Mouse (Mus musculus) intestine, embryonic 15.5 days (tissue): Measurements from ENCODE around the gene Rab1a. TPM values are rescaled to one million over a fixed set of nuclear protein-coding genes. Genes with fewer than 3 reads are reported as not detected.

ENCODE experiments used
- ATAC-seq: fragments of 200-750 bp; cut with Nextera tagmentation; 2 replicates; pipeline ENCODE4 v1.8.0; 2017; ENCODE audit warnings: moderate TSS enrichment, moderate library complexity
- H3K27ac ChIP-seq: fragments of 300-500 bp; sonication (generic); 2 replicates; pipeline ENCODE4 v1.5.1; 2015; ENCODE audit warnings: mild to moderate bottlenecking, inconsistent platforms
- H3K27me3 ChIP-seq: fragments of 300-500 bp; sonication (generic); replicated peaks from 2 replicates; pipeline ENCODE4 v1.6.1; 2015; ENCODE audit warnings: inconsistent platforms
- H3K36me3 ChIP-seq: fragments of 300-500 bp; sonication (generic); 2 replicates; pipeline ENCODE4 v1.6.1; 2015; ENCODE audit warnings: inconsistent platforms
- H3K4me1 ChIP-seq: fragments of 300-500 bp; sonication (generic); replicated peaks from 2 replicates; pipeline ENCODE4 v1.6.1; 2015; ENCODE audit warnings: inconsistent platforms
- H3K4me2 ChIP-seq: fragments of 300-500 bp; sonication (generic); replicated peaks from 2 replicates; pipeline ENCODE4 v1.6.1; 2015; ENCODE audit warnings: mild to moderate bottlenecking, inconsistent platforms
- H3K4me3 ChIP-seq: fragments of 300-500 bp; sonication (generic); replicated peaks from 2 replicates; pipeline ENCODE4 v1.5.1; 2015; ENCODE audit warnings: inconsistent platforms
- H3K9ac ChIP-seq: fragments of 300-500 bp; sonication (generic); 2 replicates; pipeline ENCODE4 v1.6.1; 2015; ENCODE audit warnings: inconsistent platforms
- H3K9me3 ChIP-seq: fragments of 300-500 bp; sonication (generic); 2 replicates; pipeline ENCODE4 v1.6.1; 2016; ENCODE audit warnings: inconsistent platforms
- WGBS: fragments of 180-500 bp; shearing (Covaris S2); methylation state at CpG from one replicate; pipeline ENCODE4 v1.1.7; 2015; 5-methylcytosine and 5-hydroxymethylcytosine counted together
- polyA plus RNA-seq: library from polyadenylated mRNA; unstranded; fragments of >200 nt; fragmentation: Nextera tagmentation; extraction: Ambion mirVana; gene quantifications from 2 replicates; pipeline ENCODE4 v1.2.1, GENCODE M21; 2015

Rab1a gene
- polyA plus RNA-seq, 1 experiment from 2014 or later = 363 TPM

GRCm38 (mm10) chr11:20253088-20253487 lies 51.9 kb downstream of the Rab1a start:
- H3K4me1 ChIP-seq = peaks cover 6% of the 10 kb centered on the region; the same call in 1 of the 2 replicates
- H3K27me3 ChIP-seq = no peaks in the 10 kb centered on the region
- ATAC-seq = no peak
- WGBS = 75% methylated on average over 2 of the region's 2 CpGs
- H3K4me2 ChIP-seq = no peak overlapping the region
- no peaks in the 10 kb centered on the region for H3K9me3 ChIP-seq
- no peak overlapping the region for H3K27ac ChIP-seq
- no peak overlapping the region for H3K4me3 ChIP-seq
- H3K36me3 ChIP-seq = no peaks in the 10 kb centered on the region
- H3K9ac ChIP-seq = no peak overlapping the region

- Histone ChIP-seq H3K9me3 (no peaks in the 10 kb centered on the region), H3K4me3 (no peak overlapping the region), H3K9ac (no peak overlapping the region), H3K36me3 (no peaks in the 10 kb centered on the region), H3K4me2 (no peak overlapping the region), H3K27me3 (no peaks in the 10 kb centered on the region), H3K4me1 (0 out of 2 replicates have a peak, but pooled peaks cover 3% of the 10 kb centered on the region), H3K27ac (no peak overlapping the region)
- WGBS = 73% methylated on average over 4 of the region's 4 CpGs
- ATAC-seq = no peak
These were observed 53.6 kb downstream of the Rab1a start for GRCm38 (mm10) chr11:20254791-20255190.

GRCm38 (mm10) chr11:20262628-20263380 lies 61.6 kb downstream of the Rab1a start:
- H3K4me1 ChIP-seq = no peaks in the 10 kb centered on the region
- no peak overlapping the region for H3K27ac ChIP-seq
- 52% methylated on average over 8 of the region's 8 CpGs for WGBS
- H3K9me3 ChIP-seq = no peaks in the 10 kb centered on the region
- H3K9ac ChIP-seq = no peak overlapping the region
- no peak for ATAC-seq
- no peaks in the 10 kb centered on the region for H3K27me3 ChIP-seq
- H3K4me2 ChIP-seq = no peak overlapping the region
- no peaks in the 10 kb centered on the region for H3K36me3 ChIP-seq
- no peak overlapping the region for H3K4me3 ChIP-seq

GRCm38 (mm10) chr11:20269885-20270284 lies 68.7 kb downstream of the Rab1a start:
- ATAC-seq = no peak
- Histone ChIP-seq H3K4me3 (no peak overlapping the region), H3K36me3 (no peaks in the 10 kb centered on the region), H3K27me3 (no peaks in the 10 kb centered on the region), H3K4me2 (no peak overlapping the region), H3K9ac (no peak overlapping the region), H3K27ac (no peak overlapping the region), H3K4me1 (no peaks in the 10 kb centered on the region), H3K9me3 (no peaks in the 10 kb centered on the region)
- WGBS = 83% methylated on average over 6 of the region's 6 CpGs

GRCm38 (mm10) chr11:20275974-20276373 lies 74.7 kb downstream of the Rab1a start:
- no peak overlapping the region for H3K27ac ChIP-seq
- H3K36me3 ChIP-seq = no peaks in the 10 kb centered on the region
- H3K4me1 ChIP-seq = 0 out of 2 replicates have a peak, but pooled peaks cover 3% of the 10 kb centered on the region
- no peaks in the 10 kb centered on the region for H3K27me3 ChIP-seq
- no peak overlapping the region for H3K4me3 ChIP-seq
- WGBS = 77% methylated on average over 2 of the region's 2 CpGs
- ATAC-seq = no peak
- H3K4me2 ChIP-seq = no peak overlapping the region
- H3K9me3 ChIP-seq = no peaks in the 10 kb centered on the region
- H3K9ac ChIP-seq = no peak overlapping the region

Other genes with a start within 250 kb of the Rab1a start
- 114 and 135 TPM in 2 replicates for gene Actr2, start 88.5 kb upstream of the Rab1a start, polyA plus RNA-seq
- gene Cep68, start 48.0 kb downstream of the Rab1a start, polyA plus RNA-seq = 22.4 and 24.5 TPM in 2 replicates
- 12.5 and 13.1 TPM in 2 replicates for gene Slc1a4, start 131.3 kb downstream of the Rab1a start, polyA plus RNA-seq